In genomic region chr13:35404428-35404827, GRCm38 (mm10) we compare ENCODE assay signal across 14 mouse cellular contexts.
DNase-seq lines count a peak whose midpoint lies in the region.
"Had no signal": no experiment of that assay in that cellular context is flagged by ENCODE, and none has a peak within 500 bp of the region (broad histone marks: within the 10 kb centered on the region; RNA-seq: fewer than 3 reads in every experiment).

No protein-coding gene starts in this region.

- peak; percentile 46 to 83 for DNase-seq in adrenal gland, adult (ENCODE audit: inconsistent age in 2 of 2, low spot score in 1 of 2)
- no peak for DNase-seq in adrenal gland, postnatal 25 days
- DNase-seq in adrenal gland, adult 8-10 months, result peak; percentile 63
- no peak for DNase-seq in adrenal gland, postnatal 4 days (ENCODE audit: low spot score in 2 of 2)
- DNase-seq in heart, adult 11 months, result peak; percentile 55
- DNase-seq in heart, adult 9 months (ENCODE audit: low spot score in 2 of 2), result no peak
- DNase-seq in layer of hippocampus, postnatal 36 days, result no peak
- DNase-seq: B cell, adult 2 months; cerebellum, adult 11-12 months; cerebellum, adult 2 months; cerebellum, adult 9-10 months; cerebellum, postnatal 10 days; cerebellum, postnatal 25 days; forebrain, postnatal 0 days had no signal

Comparison
In these comparisons a context has a peak if more than half of its experiments do, and no peak if none do; other contexts are left out.
1. DNase-seq: peak in adrenal gland, adult (2 of 2), adrenal gland, adult 8-10 months (single experiment) and heart, adult 11 months (single experiment); none in adrenal gland, postnatal 25 days (single experiment), adrenal gland, postnatal 4 days (0 of 2), heart, adult 9 months (0 of 2) and layer of hippocampus, postnatal 36 days (0 of 2).